Mouse (Mus musculus): ENCODE measurements around the gene Wipf1. TPM values are rescaled to one million over a fixed set of nuclear protein-coding genes. Genes with fewer than 3 reads are reported as not detected.

Gene Wipf1
- polyA plus RNA-seq, 1 experiment, result 8.0 TPM

GRCm38 (mm10) chr2:73460168-73460567 lies 69.4 kb downstream of the Wipf1 start:
- H3K27ac ChIP-seq (ENCODE audit: insufficient read depth, low read depth, low read length), result no peak overlapping the region
- H3K4me1 ChIP-seq (ENCODE audit: control insufficient read depth, insufficient read depth, low read length), result peaks cover 6% of the 10 kb centered on the region; the same call in 1 of the 2 replicates
- no peaks in the 10 kb centered on the region for H3K27me3 ChIP-seq (replicated peaks; ENCODE audit: control insufficient read depth, insufficient read depth, low read length)
- no peak for DNase-seq
- no peaks in the 10 kb centered on the region for H3K36me3 ChIP-seq (ENCODE audit: control insufficient read depth, insufficient read depth, low read length)
- TF ChIP-seq CTCF (conservative IDR thresholded peaks at IDR 0.05; ENCODE audit: insufficient read depth, insufficient read length, low read depth, low read length), result no peak
- no peak for TF ChIP-seq POLR2A (IDR thresholded peaks at IDR 0.05; ENCODE audit: low read depth, low read length)
- H3K4me3 ChIP-seq (ENCODE audit: insufficient read depth, low read depth, low read length), result no peak overlapping the region
- 40% methylated on average over 3 of the region's 3 CpGs for WGBS

GRCm38 (mm10) chr2:73459607-73460153 lies 69.9 kb downstream of the Wipf1 start:
- DNase-seq, result no peak
- TF ChIP-seq CTCF (conservative IDR thresholded peaks at IDR 0.05; ENCODE audit: insufficient read depth, insufficient read length, low read depth, low read length) (no peak), POLR2A (IDR thresholded peaks at IDR 0.05; ENCODE audit: low read depth, low read length) (no peak)
- Histone ChIP-seq H3K27ac (ENCODE audit: insufficient read depth, low read depth, low read length) (no peak overlapping the region), H3K27me3 (replicated peaks; ENCODE audit: control insufficient read depth, insufficient read depth, low read length) (no peaks in the 10 kb centered on the region), H3K4me3 (ENCODE audit: insufficient read depth, low read depth, low read length) (no peak overlapping the region), H3K4me1 (ENCODE audit: control insufficient read depth, insufficient read depth, low read length) (peaks cover 6% of the 10 kb centered on the region; the same call in 1 of the 2 replicates), H3K36me3 (ENCODE audit: control insufficient read depth, insufficient read depth, low read length) (no peaks in the 10 kb centered on the region)
- 85% methylated on average over 4 of the region's 4 CpGs for WGBS

- 88% methylated on average over 6 of the region's 6 CpGs for WGBS
- H3K27ac ChIP-seq (ENCODE audit: insufficient read depth, low read depth, low read length), result no peak overlapping the region
- no peaks in the 10 kb centered on the region for H3K36me3 ChIP-seq (ENCODE audit: control insufficient read depth, insufficient read depth, low read length)
- TF ChIP-seq CTCF (conservative IDR thresholded peaks at IDR 0.05; ENCODE audit: insufficient read depth, insufficient read length, low read depth, low read length), result no peak
- no peak for TF ChIP-seq POLR2A (IDR thresholded peaks at IDR 0.05; ENCODE audit: low read depth, low read length)
- no peak overlapping the region for H3K4me3 ChIP-seq (ENCODE audit: insufficient read depth, low read depth, low read length)
- H3K27me3 ChIP-seq (replicated peaks; ENCODE audit: control insufficient read depth, insufficient read depth, low read length), result no peaks in the 10 kb centered on the region
- H3K4me1 ChIP-seq (ENCODE audit: control insufficient read depth, insufficient read depth, low read length), result no peaks in the 10 kb centered on the region
- DNase-seq, result no peak
These were observed 72.6 kb downstream of the Wipf1 start for GRCm38 (mm10) chr2:73456886-73457285.

GRCm38 (mm10) chr2:73456154-73456553 lies 73.4 kb downstream of the Wipf1 start:
- Histone ChIP-seq H3K36me3 (ENCODE audit: control insufficient read depth, insufficient read depth, low read length) (no peaks in the 10 kb centered on the region), H3K27ac (ENCODE audit: insufficient read depth, low read depth, low read length) (no peak overlapping the region), H3K27me3 (replicated peaks; ENCODE audit: control insufficient read depth, insufficient read depth, low read length) (no peaks in the 10 kb centered on the region), H3K4me3 (ENCODE audit: insufficient read depth, low read depth, low read length) (no peak overlapping the region), H3K4me1 (ENCODE audit: control insufficient read depth, insufficient read depth, low read length) (no peaks in the 10 kb centered on the region)
- 87% methylated on average over 3 of the region's 3 CpGs for WGBS
- DNase-seq, result no peak
- no peak for TF ChIP-seq CTCF (conservative IDR thresholded peaks at IDR 0.05; ENCODE audit: insufficient read depth, insufficient read length, low read depth, low read length)
- TF ChIP-seq POLR2A (IDR thresholded peaks at IDR 0.05; ENCODE audit: low read depth, low read length), result no peak

GRCm38 (mm10) chr2:73455541-73455940 lies 74.0 kb downstream of the Wipf1 start:
- DNase-seq, result no peak
- Histone ChIP-seq H3K27me3 (replicated peaks; ENCODE audit: control insufficient read depth, insufficient read depth, low read length) (no peaks in the 10 kb centered on the region), H3K27ac (ENCODE audit: insufficient read depth, low read depth, low read length) (no peak overlapping the region), H3K36me3 (ENCODE audit: control insufficient read depth, insufficient read depth, low read length) (no peaks in the 10 kb centered on the region), H3K4me1 (ENCODE audit: control insufficient read depth, insufficient read depth, low read length) (no peaks in the 10 kb centered on the region), H3K4me3 (ENCODE audit: insufficient read depth, low read depth, low read length) (no peak overlapping the region)
- WGBS, result 84% methylated on average over 4 of the region's 4 CpGs
- no peak for TF ChIP-seq POLR2A (IDR thresholded peaks at IDR 0.05; ENCODE audit: low read depth, low read length)
- TF ChIP-seq CTCF (conservative IDR thresholded peaks at IDR 0.05; ENCODE audit: insufficient read depth, insufficient read length, low read depth, low read length), result no peak

- 89% methylated on average over 13 of the region's 13 CpGs for WGBS
- no peak for DNase-seq
These were observed 74.9 kb downstream of the Wipf1 start for GRCm38 (mm10) chr2:73454682-73455081.

GRCm38 (mm10) chr2:73454186-73454585 lies 75.3 kb downstream of the Wipf1 start:
- Histone ChIP-seq H3K27ac (ENCODE audit: insufficient read depth, low read depth, low read length) (no peak overlapping the region), H3K27me3 (replicated peaks; ENCODE audit: control insufficient read depth, insufficient read depth, low read length) (no peaks in the 10 kb centered on the region), H3K4me3 (ENCODE audit: insufficient read depth, low read depth, low read length) (no peak overlapping the region), H3K36me3 (ENCODE audit: control insufficient read depth, insufficient read depth, low read length) (no peaks in the 10 kb centered on the region), H3K4me1 (ENCODE audit: control insufficient read depth, insufficient read depth, low read length) (peaks cover under 1% of the 10 kb centered on the region; the same call in 1 of the 2 replicates)
- TF ChIP-seq CTCF (conservative IDR thresholded peaks at IDR 0.05; ENCODE audit: insufficient read depth, insufficient read length, low read depth, low read length), result no peak
- TF ChIP-seq POLR2A (IDR thresholded peaks at IDR 0.05; ENCODE audit: low read depth, low read length), result no peak
- 86% methylated on average over 4 of the region's 4 CpGs for WGBS
- DNase-seq, result no peak

More at GRCm38 (mm10) chr2:73454682-73455081, 74.9 kb downstream of the Wipf1 start:
- no peak for TF ChIP-seq CTCF (conservative IDR thresholded peaks at IDR 0.05; ENCODE audit: insufficient read depth, insufficient read length, low read depth, low read length)
- no peak for TF ChIP-seq POLR2A (IDR thresholded peaks at IDR 0.05; ENCODE audit: low read depth, low read length)
- Histone ChIP-seq H3K27ac (ENCODE audit: insufficient read depth, low read depth, low read length) (no peak overlapping the region), H3K36me3 (ENCODE audit: control insufficient read depth, insufficient read depth, low read length) (no peaks in the 10 kb centered on the region), H3K4me1 (ENCODE audit: control insufficient read depth, insufficient read depth, low read length) (no peaks in the 10 kb centered on the region; the same call in 1 of the 2 replicates), H3K4me3 (ENCODE audit: insufficient read depth, low read depth, low read length) (no peak overlapping the region), H3K27me3 (replicated peaks; ENCODE audit: control insufficient read depth, insufficient read depth, low read length) (no peaks in the 10 kb centered on the region)

All from kidney, adult 2 months (tissue).